22 mouse cellular contexts compared by ENCODE assay signal in the genomic region with DNA sequence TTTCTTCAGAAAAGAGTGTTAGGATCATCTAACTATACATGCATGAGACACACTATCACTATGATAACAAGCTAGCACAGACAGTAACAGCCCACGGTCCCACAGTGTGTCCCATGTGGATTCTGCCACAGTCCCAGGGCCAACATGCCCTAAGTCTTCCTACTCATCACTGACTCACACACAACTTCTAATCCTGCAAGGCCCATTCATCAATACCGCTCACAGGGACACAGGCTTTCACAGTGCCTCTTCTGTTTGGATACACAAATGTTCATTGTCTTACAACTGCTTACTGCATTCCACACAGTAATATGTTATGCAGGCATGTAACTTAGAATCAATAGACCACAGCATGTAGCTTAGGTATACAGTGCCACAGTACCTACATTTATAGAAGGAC. TPM values are rescaled to one million over a fixed set of nuclear protein-coding genes. Genes with fewer than 3 reads are reported as not detected.
DNase-seq lines count a peak whose midpoint lies in the region; TF ChIP-seq lines count a peak whose summit lies in the region.
"Had no signal": no experiment of that assay in that cellular context is flagged by ENCODE, and none has a peak within 500 bp of the region (broad histone marks: within the 10 kb centered on the region; RNA-seq: fewer than 3 reads in every experiment).

No protein-coding gene starts in this region.

- no peak overlapping the region for H3K4me3 ChIP-seq in layer of hippocampus, adult 2 months
- H3K4me3 ChIP-seq: embryonic facial prominence, embryonic 12.5 days; forebrain, embryonic 13.5 days; heart, adult 2 months; heart, embryonic 13.5 days; neural tube, embryonic 12.5 days had no signal

- TF ChIP-seq CTCF in layer of hippocampus, adult 2 months (conservative IDR thresholded peaks at IDR 0.05): no peak

- peak overlapping the region; percentile 65 for H3K27ac ChIP-seq in layer of hippocampus, adult 2 months
- H3K27ac ChIP-seq: embryonic facial prominence, embryonic 12.5 days; forebrain, embryonic 13.5 days; heart, adult 2 months; heart, embryonic 13.5 days; macrophage; neural tube, embryonic 12.5 days had no signal

- peak; percentile 58 for DNase-seq in adrenal gland, adult 2 months
- DNase-seq in adrenal gland, adult 18-20 months (ENCODE audit: low spot score in 2 of 2): no peak
- no peak for DNase-seq in layer of hippocampus, adult 2 months (ENCODE audit: low spot score in 2 of 2)
- DNase-seq in layer of hippocampus, postnatal 14 days (ENCODE audit: low spot score in 2 of 2): no peak
- peak; percentile 7 for DNase-seq in right cerebral cortex, adult 18-20 months
- no peak for DNase-seq in right cerebral cortex, postnatal 25 days
- no peak for DNase-seq in gastrocnemius, postnatal 10 days
- DNase-seq in right cerebral cortex, postnatal 36 days (ENCODE audit: low spot score in 2 of 2): no peak
- DNase-seq: cerebellum, adult 2 months; cerebellum, postnatal 25 days; gastrocnemius, postnatal 25 days; heart, adult 2 months; heart, postnatal 14 days; kidney, postnatal 36 days; liver, postnatal 0 days; right cerebral cortex, postnatal 14 days; thymus, postnatal 25 days had no signal

RNA-seq across cellular contexts. Expression of a gene that starts 11.1 kb away (rescaled TPM):
- total RNA-seq in adrenal gland, adult 2 months (2021): 10 to 100 TPM; 42.7 to 48.6 TPM
- 24.9 and 30.3 TPM in 2 replicates for polyA plus RNA-seq in adrenal gland, adult 2 months (2012; rRNA removed)
- total RNA-seq in adrenal gland, adult 18-20 months (2021): 10 to 100 TPM; 37.0 to 51.1 TPM
- total RNA-seq in layer of hippocampus, adult 2 months (2021): 10 to 100 TPM; 38.6 TPM
- 10 to 100 TPM; 43.8 to 44.6 TPM for total RNA-seq in layer of hippocampus, postnatal 14 days (2021)
- total RNA-seq in gastrocnemius, postnatal 10 days (2021): 10 to 100 TPM; 20.9 to 22.9 TPM

Comparison
In these comparisons a context has a peak if more than half of its experiments do, and no peak if none do; other contexts are left out.
1. DNase-seq: peak in adrenal gland, adult 2 months (single experiment) and right cerebral cortex, adult 18-20 months (single experiment); none in adrenal gland, adult 18-20 months (0 of 2), layer of hippocampus, adult 2 months (0 of 2), layer of hippocampus, postnatal 14 days (0 of 2), right cerebral cortex, postnatal 25 days (single experiment), gastrocnemius, postnatal 10 days (single experiment) and right cerebral cortex, postnatal 36 days (0 of 2).